Mouse (Mus musculus) NIH3T3 (cell line): ENCODE measurements around the gene Rfc4.
A peak's percentile ranks its signal among the peaks of the same experiment; 100 is the strongest.

Experiments used
- DNase-seq: peaks from one replicate; pipeline ENCODE4 v3.0.0-alpha.2; 2012; ENCODE audit warnings: low read depth

The Rfc4 gene

DNA sequence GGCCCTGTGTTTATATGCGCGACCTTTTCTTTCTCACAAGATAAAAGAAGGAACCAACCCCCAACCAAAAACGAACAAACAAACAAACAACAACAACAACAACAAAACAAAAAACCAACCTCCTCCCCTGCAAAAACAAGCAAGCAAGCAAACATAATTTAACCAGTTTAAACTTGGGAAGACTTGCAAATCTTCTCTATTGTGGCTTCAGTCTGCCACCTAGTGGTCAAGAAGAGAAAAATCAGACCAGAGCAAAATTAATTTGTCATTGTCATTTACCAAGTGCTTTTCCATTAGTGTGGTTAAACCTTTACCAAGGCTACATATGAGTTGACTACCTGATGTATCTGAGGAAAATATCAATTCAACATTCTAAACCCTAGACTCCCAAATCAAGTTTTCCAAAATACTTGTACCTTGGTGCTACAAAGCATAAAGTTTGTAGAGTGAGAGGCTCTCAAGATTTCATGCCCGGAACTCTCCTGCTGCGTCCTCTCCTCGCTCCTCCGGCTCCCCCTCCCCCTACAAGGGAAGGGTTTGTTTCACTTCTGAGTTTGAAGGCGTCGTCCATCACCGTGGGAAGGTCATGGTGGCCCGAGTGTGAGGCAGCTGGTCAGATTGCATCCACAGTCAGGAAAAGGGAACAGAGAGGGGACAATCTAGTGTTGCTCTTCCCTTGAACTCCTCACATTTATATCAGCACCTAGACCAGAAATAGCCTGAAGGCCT lies 8.0 kb upstream of the Rfc4 start:
- peak; percentile 77 for DNase-seq

DNA sequence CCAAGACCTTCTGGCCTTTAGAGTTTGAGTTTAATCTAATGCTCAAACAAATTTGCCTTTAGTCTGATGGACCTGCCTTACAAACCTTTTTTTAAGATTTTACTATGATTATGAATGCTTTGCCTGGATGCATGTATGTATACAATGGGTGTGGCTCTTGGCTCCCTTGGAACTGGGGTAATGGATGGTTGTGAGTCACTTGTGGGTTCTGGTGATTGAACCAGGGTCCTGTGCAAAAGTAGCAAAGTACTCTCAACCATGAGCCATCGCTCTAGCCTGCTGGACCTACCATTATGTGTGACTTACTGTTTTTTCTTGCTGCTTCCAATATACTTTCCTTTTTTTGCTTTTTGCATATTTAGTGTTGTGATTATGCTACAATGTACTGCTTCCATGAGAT lies 4.8 kb upstream of the Rfc4 start:
- peak; percentile 58 for DNase-seq

DNA sequence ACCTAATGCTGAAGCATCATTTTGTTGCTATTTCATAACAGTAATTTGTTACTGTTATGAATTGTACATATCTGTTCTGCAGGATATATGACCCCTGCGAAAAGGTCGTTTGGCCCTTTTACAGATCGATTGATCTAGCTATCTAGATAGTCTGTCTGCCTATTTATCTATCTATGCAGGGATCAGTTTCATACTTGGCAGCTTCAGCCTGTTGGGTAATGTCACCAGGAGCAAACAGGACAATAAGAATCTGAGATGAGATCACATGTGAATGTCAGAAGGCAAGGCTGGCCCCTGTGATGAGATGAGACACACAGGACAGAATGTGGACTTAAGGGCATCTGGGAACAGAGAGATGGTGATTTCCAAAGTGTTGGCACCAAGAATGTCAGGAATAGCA lies 2.8 kb upstream of the Rfc4 start:
- DNase-seq = no peak

DNA sequence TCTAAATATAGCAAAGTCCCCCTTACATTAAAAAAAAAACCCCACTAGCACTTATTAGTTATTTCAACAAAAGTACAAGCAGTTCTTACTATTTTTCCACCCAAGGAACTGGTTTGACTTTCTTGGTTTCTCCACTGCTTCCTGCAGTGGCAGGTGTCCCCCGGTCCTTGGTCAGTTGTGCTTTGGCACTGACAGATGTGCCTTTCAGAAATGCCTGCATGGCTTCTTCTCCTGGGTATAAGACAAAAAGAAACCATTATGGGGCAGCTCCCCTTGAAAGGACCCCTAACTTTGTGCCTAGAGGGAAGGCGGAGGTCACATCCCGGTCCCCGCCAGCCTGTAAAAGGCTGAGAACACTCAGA lies 245 bp downstream of the Rfc4 start:
- DNase-seq = no peak

DNA sequence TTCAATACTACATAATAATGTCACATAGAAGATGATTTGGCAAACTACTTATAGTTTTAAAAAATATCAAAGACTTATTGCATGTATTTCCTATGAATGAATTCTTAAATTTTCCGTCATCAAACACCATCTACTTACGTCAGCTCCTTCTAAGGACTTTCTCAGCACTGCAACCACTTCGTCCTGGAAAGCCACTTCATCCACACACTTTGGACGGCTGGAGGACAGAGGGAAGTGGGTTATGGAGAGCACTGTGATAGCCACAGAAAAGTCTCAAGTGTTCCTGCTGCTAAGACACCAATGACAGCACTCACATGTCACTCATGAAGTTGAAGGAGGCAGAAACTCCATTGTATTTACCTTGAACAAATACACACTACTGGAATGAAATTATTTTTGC lies 3.1 kb downstream of the Rfc4 start:
- DNase-seq = no peak

DNA sequence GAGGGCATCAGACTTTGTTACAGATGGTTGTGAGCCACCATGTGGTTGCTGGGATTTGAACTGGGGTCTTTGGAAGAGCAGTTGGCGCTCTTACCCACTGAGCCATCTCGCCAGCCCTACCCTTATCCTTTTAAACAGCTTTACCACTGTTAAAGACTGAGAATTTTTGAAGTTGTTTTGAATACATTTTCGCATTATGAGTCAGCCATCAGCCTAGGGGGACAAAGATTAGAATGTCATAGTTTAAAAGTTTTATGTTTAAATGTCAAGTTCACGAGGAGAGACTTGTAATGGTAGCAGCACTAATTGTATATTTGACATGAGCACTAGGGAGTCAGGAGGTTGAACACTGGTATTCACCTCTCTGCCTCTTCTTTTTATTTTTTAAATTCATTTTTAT lies 4.4 kb downstream of the Rfc4 start:
- no peak for DNase-seq

DNA sequence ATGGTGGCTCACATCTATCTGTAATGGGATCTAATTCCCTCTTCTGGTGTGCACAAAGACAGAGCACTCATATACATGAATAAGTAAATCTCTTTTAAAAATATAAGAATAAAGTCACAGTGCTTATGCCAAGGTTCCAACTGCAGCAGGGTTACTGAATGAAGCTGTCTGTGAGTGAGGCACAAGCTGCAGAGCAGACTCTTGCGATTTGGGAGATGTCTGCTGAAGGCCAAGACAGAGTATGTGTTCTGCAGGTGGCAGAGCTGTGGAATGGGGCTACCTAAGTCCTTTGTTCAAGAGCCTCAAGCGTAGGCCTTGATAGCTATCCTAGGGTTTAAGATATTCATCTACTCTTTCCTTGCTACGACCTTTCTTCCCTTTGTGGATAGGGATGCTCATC lies 5.1 kb downstream of the Rfc4 start:
- no peak for DNase-seq

DNA sequence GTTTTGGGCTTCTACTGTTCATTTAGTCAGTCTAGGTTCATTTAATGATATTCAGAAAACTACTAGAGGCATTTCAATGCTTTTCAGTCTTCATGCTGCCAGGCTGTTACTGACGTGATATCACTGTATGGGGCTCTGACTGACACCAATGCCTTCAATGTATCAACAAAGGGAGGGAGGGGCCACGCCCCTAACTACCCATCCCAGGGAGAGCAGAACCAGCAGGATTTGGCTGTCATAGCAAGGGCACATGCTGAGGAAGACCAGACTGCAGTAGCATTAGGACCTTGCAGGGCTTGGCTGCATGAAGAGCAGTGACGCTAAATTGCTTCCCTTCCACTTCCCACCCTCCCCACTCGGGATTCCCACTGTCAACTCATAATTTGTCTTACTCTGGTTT lies 10.4 kb downstream of the Rfc4 start:
- no peak for DNase-seq

DNA sequence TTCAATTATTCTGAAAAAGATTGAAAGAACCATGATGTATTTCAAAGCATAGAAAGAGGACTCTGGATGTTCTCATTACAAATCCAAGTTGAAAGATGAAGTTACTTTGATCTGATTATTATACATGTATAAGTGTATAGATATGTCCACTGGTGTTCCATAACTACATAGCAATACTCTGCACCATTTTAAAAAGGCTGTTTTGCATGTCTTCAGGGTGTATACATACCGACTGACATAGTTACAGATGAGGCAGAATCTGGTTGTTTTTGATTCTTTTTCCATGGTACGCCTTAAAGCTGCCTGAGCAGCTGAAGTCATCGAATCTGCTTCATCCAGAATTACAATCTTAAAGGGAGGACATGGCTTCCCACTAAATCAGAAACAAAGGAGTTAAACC lies 12.1 kb downstream of the Rfc4 start:
- DNase-seq = no peak

DNA sequence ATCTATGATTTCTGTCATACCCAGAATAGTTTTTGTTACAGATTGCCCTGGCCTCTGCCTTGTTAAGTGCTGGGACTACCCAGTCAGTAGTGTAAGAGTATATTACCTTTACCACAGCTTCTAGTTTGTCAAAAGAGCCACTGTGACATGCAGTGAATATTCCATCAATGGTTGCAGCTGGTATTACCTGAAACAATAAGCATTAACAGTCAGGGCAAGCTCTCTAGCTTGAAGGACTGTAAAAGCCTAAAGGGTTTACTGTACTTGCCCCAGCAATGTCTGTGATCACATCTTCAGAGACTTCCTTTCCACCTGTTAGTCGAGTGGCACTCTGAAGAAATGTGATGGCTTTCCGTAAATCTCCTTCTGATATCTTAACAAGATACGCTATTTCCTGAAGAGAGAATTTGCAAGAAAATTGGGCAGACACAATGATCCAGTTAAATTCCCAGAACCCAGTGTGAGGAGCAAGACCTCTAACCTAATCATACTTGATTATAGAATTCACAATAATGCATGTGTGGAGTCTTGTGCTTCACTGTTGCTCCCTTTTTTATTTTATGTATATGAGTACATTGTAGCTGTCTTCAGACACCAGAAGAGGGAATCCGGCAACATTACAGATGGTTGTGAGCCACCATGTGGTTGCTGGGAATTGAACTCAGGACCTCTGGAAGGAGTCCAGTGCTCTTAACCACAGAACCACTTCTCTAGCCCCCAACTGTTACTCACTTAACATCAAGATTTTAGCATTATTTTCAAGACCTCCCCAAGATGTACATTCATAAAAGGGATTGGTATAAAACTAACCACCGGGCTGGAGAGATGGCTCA lies 13.0 kb downstream of the Rfc4 start:
- DNase-seq = peak; percentile 67

DNA sequence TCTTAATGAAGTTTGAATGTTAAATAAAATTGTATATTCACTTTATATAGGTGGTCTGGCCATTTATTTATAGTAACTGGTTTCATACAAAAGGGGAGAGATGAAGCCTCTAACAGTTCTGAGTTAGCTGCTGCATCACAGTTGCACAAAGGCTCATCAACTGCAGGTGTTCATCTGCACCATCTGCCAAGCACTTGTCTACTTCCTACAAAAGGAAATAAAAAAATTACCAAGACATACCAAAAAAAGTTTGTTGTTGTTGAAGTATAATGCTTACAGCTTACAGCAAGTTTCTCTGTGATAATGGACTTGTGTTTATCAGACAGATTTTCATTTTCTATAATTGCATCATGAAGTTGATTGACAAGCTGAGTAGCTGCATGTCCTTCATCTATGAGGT lies 13.6 kb downstream of the Rfc4 start:
- no peak for DNase-seq

DNA sequence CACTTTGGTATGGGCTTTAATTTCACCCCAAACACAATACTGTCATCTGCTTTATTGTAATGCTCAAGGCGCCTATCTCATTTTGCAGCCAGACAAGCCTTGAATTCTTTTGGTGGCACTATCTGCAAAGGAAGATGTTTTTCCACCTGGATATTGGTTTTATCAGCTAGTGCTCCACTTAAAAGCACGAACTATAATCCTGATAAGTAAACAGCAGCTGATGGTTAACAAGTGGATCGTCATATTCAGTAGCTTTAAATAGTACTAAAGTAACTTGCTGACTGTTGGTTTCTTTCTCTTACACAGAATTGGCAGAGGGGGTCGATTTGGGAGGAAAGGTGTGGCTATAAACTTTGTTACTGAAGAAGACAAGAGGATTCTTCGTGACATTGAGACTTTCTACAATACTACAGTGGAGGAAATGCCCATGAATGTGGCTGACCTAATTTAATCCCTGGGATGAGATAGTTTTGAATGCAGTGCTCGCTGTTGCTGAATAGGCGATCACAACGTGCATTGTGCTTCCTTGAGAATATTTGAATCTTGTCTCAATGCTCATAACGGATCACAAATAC lies 14.6 kb downstream of the Rfc4 start:
- DNase-seq = no peak

DNA sequence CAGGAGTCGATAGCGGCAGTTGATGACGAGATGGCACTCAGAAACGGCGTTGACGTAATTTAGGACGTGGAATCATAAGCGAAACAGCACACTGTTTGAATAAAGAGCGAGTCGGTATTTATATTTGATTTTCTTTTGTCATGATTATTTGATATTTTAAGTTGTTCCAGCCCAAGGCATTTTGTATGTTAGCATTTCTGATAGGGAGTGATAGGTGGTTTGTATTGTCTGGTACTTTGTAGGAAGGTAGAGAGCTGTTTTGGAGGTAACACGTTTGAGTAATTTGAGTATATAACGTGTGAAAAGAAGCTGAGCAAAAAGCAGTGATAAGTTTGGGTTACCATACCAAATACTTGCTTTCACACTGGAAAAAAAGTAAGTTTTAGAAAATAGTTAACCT lies 15.2 kb downstream of the Rfc4 start:
- DNase-seq = no peak

DNA sequence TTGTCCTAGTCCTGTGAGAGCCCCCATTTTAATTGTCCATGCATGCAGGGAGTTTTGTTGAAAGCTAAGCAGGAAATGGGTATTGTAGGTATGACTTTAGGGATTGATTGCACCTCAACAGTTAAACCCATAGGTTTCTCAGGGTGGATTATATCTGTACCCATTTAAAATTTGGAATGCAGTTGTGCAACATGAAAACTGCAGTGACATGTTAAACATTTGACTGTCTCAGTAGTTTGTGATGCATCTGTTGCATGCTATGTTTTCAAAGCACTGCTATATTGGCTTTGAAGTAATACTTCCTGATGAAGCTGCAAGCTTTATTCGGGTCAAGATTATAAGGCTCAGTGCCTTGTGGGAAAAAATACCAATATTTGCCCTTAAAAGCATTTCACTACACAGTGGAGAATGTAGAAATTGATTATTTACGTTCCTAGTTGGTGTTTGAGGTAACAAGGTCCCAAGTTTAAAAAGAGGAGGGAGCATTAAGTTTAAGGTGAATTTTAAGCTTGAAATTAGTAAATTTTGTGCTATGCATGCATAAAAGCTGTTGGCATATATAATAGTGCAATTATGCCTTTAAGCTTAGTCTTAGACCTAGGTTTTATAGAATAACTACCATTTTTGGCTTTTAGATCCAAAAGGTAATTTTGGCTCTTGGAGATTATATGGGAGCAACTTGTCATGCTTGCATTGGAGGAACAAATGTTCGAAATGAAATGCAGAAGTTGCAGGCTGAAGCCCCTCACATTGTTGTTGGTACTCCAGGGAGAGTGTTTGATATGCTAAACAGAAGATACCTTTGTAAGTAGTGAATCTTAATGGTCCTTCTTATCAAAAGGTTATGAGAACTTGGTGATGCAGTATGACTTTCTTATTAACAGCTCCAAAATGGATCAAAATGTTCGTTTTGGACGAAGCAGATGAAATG lies 17.9 kb downstream of the Rfc4 start:
- DNase-seq = peak; percentile 14

DNA sequence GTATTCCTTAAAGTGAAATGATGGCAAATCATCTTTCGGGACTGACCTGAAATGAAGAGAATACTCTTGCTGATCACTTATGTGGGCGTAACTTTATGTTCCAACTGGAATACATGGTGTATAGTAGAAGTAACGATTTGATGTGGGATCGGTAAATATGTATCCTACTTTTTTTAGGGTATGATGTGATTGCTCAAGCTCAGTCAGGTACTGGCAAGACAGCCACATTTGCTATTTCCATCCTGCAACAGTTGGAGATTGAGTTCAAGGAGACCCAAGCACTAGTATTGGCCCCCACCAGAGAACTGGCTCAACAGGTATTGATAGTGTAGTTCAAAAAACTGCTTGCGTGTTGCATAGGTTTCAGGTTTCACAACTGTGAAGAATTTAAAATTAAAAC lies 18.6 kb downstream of the Rfc4 start:
- peak; percentile 20 for DNase-seq

DNA sequence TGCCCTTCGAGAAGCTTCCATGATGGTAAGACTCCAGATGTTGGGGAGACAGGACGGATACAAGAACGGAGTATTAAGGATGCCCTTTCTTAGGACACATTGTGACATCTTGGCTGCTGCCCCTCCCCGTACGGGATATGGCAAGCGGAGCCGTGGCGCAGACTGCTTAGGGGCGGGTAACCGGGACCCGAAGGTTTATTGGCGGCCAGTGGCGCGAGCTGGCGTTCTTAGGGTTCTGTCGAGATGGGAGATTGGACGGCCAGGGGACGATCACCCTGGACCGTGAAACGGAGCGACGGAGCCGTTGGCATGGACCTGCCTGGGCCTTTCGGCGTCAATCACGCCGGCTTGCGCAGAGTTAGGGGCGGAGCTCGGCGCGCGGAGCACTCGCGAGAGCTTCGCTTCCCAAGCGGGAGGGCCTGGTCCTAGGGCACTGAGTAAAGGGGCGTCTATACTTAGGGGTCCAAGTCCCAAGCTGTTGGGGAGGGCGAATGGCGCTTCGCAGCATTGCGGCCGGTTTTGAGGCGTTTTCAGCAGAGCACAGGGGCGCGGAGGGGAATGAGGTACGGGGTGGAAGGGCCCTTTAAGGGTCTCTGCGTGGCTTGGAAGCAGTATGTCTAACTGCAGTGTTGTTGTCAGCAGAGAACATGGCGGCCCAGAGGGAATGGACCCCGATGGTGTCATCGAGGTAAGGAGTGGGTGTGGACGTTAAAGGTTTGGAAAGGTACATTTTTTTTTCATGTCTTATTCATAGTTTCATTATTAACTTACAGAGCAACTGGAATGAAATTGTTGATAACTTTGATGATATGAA lies 19.4 kb downstream of the Rfc4 start:
- peak; percentile 92 for DNase-seq

DNA sequence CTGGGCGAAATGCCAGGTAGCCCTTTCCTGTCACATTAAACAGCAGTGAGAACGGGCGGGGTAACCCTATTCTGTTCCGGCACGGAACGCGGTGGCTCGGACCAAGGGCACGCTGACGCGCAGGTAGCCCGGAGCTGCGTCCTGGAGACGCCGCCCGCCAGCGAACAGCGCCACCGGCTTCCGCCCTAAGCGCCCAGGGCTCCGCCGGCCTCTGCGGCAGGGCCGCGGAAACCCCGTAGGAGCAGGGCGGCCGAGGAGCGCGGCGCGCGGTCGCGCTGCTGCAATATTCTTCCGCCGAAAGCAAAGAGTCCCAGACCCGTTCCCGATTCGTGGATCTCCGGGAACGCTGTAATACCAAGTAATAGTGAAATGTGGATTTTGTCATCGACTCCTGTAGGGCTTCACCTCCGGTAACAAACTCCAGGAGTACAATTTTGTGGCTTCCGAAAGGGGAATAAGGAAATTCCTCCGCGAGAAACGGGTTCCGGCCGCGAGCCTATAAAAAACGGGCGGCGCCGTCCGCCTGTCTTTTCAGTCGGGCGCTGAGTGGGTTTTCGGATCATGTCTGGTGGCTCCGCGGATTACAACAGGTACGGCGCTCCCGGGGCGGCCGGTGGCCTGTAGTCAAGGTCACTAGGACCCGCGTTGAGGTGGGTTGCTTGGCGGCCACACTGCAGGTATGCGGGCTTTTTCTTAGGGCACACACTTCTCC lies 20.1 kb downstream of the Rfc4 start, which contains the start of gene Eif4a2:
TSS of gene Eif4a2 (plus strand) at position 214 of the 712 bp plus-strand sequence.
- DNase-seq = peak; percentile 96

DNA sequence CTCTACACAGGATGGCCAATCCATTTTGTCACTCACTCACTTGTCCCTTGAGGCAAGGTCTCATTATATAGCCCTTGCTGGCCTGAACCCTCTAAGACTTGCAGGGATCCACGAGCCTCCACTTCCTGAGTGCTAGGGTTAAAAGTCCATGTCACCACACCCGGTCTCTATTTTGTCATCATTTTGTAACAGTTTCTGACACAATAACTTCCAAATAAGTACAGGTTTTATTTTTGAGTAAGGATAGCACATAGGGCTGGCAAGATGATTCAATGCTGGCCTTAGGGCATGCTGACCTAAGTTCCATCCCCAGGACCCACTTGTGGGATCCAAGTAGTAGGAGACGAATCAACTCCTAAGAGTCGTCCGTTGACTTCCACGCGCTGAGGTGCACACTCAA lies 21.4 kb downstream of the Rfc4 start:
- DNase-seq = no peak

DNA sequence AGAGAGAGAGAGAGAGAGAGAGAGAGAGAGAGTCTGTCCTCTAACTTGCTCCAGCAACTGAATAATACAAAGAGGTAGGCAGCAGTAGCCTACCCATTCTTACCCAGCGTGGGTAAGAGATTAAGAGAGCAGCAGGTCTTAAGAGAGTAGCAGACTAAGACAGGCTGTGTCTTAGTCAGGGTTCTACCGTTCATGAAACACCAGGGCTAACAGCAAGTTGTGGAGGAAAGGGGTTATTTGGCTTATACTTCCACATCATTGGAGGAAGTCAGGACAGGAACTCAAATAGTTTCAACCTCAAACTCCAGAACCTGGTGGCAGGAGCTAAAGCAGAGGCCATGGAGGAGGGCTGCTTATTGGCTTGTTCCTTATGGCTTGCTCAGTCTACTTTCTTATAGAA lies 23.7 kb downstream of the Rfc4 start:
- no peak for DNase-seq

DNA sequence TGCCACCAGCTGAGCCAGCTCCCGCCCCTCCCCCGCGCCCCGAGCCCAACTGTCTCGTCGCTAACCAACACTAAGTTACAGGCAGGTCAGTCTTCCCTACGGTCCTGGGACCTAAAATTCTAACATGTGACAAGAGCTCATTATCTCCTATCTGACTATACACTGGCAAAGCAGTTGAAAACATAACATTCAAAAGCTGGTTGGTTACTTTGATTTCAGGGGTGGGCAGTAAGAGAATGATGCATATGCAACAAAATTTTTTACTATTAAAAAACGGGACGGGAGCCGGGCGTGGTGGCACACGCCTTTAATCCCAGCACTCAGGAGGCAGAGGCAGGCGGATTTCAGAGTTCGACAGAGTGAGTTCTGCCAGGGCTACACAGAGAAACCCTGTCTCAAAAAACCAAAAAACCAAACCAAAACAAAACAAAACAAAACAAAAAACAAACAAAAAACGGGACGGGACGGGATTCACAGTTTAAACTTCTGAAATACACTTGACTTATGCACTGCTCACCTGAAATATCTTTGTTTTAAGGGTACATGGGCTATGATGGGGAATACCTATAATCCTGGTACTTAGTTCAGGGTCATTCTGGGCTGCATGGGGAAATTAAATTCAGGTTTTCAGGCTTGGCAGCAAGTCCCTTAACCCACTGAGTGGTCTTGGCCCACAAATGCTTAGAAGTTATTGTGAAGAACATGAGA lies 24.3 kb downstream of the Rfc4 start:
- no peak for DNase-seq
